Mouse (Mus musculus): Measurements from ENCODE around the gene Col1a1.

Col1a1 gene

DNA sequence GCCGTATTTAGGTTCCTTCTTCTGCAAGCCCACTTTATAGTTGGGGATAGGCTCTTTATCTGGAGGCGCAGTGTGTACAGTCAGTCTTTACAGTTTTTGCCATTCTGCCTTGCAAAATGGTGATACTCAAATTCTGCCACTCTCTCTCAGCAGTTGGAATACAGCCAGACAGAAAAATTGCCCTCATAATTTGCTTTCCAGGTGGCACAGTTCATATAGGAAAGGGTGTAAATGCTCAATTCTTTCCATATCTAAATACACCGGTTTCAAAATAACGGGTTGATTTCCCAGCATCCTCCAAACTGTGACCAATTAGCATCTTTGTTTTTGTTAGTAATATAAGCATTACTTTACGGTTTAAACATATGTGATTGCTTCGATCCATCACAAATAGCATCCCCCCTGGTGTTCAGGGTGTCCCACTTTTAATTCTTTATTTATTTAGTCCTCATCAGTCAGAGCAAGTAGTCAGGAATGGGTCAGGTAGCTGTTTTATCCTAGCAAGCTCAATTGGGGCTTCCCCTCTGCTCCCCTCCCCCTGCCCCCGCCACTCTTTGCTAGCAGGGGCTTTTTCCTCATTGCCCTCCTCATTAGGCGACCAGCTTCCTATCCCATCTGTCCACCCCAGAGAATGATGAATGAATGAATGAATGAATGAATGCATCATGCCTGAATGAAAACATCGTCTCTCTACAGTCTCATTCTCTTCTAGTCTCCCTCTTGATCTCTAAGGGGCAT, 42.3 kb downstream of the Col1a1 start:
- DNase-seq = no peak

DNA sequence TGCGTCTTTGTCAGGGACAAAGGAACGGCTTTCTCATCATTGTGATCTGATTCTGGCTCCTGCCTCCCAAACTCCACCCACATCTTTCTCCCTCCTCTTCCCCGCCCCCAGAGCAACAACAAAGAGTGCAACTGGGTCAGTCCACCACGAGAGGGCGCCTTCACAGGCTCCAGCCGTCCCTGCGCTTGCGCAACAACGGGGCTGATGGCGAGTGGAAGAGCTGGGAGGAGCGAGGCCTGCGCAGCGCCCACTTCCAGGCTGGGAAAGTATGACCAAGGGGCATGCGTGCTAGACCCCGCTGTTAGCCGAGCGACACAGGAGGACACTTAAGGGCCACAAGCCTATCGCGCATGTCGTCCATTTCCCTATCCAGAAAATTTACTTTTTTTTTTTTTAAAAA, 42.9 kb downstream of the Col1a1 start:
- DNase-seq = peak; percentile 95

DNA sequence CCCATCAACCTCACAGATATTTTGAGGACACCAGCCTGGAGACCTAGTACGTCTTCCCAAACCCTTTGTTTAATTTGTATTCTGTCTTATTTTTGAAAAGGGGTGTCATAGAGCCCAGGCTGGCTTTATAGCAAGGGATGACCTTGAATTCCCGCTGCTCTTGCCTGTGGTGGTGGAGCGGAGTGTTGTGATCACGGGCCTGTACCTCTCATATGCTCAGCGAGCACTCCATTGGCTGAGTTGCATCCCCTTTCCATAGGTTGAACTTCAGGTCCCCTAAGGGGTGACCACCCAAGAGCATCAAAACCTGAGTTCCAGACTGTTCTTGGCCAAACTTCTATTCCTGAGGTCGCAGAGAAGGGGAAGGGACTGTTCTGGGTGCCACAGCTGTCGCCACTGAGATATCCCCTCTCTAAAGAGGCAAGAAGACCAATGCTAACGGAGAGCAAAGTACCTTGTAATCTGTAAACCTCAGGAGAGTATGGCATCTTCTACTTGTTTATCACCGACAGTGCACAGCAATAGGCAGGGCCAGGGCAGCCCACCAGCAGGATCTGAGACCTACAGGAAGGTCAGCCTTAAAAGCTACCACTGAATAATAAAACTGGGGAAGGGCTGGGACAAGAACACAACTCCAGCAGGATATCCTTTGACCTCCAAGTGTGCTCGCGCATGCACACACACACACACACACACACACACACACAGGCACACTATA, 43.6 kb downstream of the Col1a1 start:
- DNase-seq = no peak

DNA sequence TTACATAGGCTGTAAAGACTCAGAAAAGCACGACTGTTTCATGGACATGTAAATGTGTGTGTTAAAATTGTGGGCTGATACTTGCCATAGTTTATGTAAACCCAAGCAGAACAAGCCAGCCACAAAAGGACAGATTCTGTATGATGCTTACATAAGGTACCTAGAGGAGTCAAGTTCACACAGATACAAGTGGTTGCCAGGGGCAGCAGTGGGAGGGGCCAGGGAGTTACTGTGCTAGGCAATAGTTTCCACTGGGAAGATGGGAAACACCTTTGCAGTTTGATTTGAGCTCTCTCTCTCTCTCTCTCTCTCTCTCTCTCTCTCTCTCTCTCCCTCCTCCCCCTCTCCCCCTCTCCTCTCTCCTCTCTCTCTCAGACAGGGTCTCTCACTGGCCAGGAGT, 49.1 kb downstream of the Col1a1 start:
- no peak for DNase-seq

DNA sequence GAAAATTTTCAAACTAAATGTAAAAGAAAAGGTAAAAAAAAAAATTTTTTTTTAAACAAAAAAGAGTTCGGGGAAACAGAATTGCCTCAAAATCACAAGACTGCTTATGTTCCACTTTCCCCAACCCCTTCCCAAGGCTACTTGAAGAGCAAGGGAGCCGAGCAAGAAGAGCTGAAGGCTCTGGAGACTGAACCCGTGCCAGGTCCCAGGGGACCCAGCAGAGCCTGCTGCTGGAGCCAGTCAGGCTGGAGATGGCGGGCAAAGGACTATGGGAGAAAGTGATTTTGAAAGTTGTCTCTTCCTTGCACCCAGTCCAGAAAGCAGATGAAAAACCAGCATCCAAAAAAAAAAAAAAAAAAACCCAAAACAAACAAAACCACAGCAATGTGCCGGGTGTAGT, 49.8 kb downstream of the Col1a1 start:
- no peak for DNase-seq

DNA sequence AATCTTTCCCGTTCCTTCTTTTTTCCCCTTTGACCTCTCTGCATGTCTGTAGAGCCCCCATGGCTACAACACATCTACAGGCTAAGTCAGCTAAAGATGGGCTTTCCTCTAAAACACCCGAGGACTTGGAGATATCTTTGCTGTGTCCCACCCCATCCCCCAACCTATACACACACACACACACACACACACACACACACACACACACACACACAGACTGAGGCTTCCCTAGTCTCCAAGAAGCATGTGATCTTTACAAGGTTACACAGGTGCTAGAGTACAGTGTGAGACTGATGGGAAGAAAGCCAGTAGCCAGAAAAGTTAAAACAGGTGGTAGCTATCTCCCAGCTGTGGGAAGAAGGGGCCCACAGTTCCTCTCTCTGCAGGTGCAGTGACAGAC, 50.4 kb downstream of the Col1a1 start:
- DNase-seq = no peak

DNA sequence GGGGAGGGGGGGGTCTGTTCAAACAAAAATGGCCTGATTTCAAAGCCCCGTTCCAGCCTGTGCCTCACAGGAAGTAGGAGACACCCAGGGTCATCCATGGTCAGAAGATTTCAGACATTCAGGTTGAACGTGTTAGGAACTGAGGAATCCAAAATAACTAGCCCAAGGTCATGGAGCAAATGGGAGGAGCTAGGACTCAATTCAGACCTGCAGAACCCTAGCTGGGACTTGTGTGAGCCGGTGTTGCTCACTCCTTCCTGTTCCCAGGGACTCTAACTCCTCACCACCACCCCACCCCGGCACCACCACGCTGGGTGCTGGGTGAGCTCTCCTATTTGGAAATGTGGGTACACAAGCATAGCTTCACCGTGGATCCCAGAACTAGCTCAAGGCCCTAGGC, 51.3 kb downstream of the Col1a1 start:
- DNase-seq = no peak

DNA sequence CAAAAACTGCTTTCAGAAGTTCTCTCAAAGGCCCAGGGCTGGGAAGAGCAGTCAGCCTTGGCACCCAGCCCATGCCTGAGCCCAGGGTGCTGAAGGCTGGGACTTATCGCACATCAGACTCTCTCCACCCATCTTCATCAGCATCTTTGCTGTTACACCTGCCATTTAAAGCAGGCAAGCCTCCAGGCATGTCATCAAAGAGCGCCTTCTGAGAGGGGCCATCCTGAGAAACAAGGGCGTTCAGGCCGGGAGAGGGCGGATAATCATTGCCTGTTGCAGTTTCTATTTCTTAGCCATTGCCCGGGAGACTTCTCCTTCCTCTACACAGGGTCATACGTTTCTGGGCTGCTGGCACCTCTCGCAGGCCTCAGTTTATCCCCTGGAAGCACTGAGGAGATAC, 51.8 kb downstream of the Col1a1 start:
- no peak for DNase-seq

DNA sequence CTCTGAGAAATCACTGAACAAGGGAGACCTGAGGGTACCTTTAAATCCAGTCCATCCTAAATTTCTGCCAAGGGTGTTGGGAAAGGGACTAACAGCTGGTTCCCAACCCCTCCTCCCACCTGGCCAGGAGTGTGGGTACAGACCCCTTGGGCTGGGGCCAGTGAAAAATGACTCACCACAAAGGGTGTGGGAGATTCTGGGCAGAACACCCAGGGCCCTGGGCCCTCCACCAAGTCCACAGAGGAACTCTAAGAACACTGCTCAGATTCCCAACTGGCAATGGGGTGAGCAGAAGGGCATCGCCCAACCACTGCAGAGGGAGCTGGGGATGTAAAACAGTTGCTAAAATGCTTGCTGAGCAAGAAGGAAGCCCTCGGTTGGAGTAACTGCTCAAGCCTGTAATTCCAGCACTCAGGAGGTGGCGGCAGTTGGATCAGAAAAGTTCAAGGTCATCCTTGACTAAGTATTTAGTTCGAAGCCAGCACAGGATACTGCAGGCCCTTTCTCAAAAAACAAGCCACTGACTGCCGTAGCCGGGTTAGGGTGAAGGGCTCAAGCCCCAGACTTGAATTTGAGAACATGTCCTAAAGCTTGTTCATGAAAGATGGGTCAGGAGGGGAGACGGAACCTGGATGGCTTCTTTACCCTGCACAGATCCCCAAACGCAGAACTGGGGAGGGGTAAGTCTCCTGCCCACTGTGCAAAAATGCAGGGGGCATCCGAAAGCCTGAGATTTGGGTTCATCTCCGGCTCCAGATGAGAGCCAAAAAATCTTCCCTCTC, 52.9 kb downstream of the Col1a1 start:
- peak; percentile 26 for DNase-seq

DNA sequence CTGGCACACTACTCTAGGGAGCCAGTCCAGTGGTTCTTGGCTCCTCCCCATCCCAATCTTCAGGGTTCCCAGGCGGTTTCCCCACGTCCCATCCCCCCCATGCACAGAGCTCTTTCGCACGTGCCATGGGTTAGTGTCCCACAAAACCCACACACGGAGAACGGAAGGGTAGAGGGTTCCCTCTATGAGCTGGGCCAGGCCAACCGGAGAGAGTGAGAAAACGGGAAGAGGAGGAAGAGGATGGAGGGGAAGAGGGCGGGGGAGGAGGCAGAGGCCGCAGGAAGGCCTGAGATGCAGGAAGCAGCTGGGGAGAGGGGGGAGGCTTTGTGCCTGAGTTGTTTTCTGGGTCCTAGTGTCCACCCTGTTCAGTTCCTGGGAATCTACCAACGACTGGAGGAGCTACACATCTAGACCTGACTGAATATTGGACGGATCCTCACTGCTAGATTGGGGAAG, 53.6 kb downstream of the Col1a1 start:
- peak; percentile 82 for DNase-seq

DNA sequence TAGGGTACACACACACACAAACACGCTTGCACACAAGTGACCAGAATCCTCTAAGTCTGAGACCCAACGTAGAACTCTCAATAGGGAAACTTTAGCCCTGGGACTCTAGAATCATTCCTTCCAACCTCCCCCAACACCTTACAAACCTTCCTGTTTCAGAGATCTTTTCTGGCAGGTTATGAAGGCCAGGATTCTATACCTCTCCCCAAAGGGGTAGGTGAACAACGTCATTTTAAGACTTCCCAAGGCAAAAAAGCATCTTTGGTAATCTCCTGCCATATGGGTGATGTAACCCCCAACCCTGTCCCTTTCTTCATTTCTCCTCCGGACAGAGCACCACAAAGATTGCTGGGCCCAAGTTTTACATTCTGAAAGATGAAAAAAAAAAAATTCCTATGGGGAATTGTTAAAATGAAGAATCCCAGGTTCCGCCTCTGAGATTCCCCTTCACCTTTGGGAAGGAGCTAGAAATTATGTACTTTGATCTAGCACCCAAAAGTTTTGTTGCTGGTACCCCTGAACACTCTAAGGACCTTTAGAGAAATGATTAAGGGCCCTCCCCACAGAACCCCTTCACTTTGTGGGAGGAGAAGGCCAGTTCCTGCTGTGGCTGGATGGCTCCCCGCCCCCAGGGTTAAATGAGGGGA, 54.2 kb downstream of the Col1a1 start:
- DNase-seq = no peak

DNA sequence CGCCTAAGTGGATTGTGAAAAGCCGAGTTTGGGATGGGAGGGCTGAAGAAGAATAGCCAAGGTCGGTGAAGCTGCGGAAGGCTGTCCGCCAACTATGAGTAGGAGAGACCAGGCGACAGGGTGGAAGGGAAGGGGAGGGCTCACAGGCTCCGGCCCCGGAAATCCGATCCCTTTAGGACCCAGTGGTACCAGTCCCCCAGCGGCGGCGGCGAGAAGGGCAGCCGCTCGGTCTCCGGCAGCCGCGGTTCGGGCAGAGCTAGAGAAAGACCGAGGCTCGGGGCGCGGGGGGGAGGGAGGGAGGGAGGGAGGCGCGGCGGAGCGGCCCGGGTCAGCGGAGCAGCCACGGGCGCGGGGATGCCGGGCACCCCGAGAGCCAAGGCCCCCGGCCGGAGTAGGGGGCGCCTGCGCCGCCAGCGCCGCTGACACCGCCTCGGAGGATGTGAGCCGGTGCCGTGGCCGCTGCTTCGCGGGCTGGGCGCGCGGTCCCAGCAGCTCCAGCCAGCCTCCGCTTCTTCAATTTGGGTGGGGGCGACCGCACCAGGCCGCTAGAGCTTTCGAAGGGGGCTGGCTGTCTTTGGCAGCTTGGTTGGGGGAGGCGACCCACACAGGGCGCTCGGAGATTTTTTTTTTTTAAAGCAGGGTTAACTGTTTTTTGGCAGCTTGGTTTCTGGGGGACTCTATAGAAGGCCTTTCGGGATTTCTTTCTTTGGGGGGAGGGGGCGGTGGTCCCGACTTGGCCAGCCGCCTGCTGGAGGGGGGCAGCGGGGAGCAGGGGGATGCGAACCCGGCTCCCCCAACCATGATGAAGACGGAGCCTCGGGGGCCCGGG, 54.9 kb downstream of the Col1a1 start, which contains the start of gene Ppp1r9b:
Gene Ppp1r9b (plus strand): TSS at position 287 of the 829 bp plus-strand sequence.
- peak; percentile 94 for DNase-seq

DNA sequence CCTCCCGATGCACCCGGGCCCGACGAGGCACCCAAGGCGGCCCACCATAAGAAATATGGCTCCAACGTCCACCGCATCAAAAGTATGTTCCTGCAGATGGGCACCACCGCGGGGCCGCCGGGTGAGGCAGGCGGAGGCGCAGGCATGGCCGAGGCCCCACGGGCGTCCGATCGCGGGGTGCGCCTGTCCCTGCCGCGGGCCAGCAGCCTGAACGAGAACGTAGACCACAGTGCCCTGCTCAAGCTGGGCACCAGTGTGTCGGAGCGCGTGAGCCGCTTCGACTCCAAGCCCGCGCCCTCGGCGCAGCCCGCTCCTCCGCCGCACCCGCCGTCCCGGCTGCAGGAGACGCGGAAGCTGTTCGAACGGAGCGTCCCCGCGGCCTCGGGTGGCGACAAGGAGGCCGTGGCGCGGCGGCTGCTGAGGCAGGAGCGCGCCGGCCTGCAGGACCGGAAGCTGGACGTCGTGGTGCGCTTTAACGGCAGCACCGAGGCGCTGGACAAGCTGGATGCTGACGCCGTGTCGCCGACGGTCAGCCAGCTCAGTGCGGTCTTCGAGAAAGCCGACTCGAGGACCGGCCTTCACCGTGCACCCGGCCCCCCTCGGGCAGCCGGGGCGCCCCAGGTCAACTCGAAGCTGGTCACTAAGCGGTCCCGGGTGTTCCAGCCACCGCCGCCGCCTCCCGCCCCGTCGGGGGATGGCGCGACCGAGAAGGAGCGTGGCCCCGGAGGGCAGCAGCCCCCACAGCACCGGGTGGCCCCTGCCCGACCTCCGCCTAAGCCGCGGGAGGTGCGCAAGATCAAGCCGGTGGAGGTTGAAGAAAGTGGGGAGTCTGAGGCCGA, 55.8 kb downstream of the Col1a1 start:
- peak; percentile 66 for DNase-seq

DNA sequence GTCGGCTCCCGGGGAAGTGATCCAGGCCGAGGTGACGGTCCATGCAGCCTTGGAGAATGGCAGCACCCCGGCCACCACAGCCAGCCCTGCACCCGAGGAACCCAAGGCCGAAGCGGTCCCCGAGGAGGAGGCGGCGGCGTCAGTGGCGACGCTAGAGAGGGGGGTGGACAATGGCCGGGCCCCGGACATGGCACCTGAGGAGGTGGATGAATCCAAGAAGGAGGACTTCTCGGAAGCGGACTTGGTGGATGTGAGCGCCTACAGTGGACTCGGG, 56.4 kb downstream of the Col1a1 start:
- peak; percentile 33 for DNase-seq

DNA sequence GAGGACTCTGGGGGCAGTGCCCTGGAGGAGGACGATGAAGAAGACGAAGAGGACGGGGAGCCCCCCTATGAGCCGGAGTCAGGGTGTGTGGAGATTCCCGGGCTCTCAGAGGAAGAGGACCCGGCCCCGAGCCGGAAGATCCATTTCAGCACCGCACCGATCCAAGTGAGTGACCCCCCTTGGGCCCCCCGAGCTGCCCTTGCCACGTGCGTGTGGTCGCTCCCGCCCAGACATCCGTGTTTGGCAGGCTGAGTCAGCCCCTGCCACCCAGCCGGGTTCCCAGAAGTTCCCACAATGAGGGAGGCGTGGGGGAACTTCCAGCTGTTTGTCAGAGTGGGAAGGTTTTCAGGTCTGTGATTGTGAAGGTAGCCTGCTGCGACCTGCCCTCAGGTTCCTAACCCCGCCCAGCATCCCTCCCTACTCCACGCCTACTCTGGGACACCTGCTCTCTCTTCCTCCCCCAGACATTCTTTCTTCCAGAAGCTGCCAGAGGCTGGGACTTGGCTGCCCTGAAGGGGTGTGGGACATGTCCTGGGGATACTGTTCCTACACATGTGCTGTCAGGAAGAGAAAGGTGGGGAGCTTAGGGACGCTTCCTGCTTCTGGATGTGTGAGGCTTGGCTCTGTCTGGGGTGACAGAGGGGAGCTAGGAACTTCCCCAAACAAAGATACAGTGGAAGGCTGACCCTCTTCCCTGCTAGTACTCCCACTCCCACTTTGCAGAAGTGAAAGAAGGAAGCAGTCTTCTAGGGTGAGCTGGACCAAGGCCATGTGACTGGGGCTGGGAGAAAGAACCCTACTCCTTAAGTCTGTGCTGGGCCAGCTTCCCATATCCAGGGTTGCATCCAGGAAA, 57.0 kb downstream of the Col1a1 start:
- peak; percentile 67 for DNase-seq

DNA sequence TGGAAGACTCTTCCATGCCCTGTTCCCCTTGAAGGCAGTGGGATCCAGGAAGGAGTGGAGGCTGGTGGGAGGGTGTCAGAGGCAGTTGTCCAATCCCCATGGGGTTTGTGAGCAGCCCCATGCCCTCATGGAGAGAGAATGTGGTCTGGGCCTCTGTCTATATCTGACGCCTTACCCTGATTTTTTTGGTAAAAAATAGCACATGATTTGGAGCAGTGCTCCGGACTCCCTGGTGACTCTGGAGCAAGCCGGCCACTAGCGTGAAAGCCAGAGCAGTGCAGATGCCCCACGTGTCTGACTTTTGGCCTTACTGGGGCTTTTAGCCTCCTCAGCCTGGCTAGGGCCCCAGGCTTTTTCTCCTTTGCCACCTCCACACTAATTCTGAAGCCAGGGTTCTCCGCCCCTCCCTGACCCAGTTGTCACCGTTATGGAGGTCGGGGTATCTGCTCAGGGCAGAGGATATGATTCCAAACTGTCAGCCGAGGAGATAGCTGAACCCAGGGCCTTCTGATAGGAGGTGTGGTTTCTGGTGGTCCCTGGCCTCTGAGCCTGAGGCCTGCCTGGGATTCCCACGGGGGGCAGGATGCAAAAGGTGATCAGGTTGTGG, 58.3 kb downstream of the Col1a1 start:
- DNase-seq = no peak

DNA sequence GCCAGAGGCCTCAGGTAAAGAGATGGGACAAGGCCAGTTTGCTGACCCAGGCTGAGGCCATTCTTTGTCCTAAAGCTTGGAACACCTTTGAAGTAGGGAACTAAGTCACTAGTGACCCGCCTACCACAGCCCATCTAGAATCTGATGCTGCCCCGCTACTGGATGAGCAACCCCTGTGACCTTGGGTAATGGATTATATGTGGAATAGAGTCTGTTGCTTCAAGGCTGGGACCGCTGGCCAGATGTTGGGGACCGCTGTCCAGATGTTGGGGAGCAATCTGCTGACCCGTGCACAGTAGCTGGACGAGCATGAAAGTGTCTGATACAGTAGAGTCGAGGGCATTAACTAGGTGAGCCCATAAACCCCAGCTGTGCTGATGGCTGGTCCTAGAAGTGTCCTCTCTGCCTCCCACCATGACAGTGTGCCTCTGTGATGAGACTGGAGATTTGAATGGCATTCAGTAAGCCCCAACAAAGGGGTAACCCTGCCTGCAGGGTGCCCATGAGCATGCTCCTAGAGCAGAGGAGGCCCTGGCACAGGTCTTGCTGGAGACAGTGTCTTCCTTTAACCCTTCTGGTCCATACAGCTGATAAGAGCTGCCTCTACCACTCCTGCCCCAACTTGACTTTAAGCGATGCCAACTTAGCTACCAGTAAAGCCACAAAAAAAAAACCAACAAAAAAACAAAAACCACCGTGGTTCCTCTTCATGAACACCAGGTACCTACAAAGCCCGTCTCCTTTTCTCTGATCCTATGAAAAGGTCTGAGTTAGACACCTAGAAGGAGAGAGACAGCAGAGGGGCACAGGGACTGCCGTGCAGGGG, 59.1 kb downstream of the Col1a1 start:
- no peak for DNase-seq

DNA sequence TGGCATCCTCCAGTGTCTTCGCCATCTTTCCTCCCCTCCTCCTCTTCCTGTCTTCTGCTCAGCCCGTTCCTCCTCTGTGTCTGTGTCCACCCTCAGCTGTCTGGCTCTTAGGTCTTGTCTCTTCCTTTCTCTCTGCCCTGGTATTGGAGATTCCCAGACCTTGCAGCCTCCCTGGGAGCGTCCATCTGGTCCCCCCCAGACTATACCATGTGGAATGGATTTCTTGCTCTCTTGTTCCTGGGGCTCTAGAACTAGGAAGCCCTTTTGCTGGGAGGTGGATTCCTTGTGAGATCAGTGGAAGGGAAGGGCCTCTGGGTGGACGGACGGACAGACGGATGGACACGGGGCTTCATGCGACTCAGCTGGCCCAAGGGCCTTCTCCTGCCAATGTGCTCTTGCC, 60.1 kb downstream of the Col1a1 start:
- no peak for DNase-seq

DNA sequence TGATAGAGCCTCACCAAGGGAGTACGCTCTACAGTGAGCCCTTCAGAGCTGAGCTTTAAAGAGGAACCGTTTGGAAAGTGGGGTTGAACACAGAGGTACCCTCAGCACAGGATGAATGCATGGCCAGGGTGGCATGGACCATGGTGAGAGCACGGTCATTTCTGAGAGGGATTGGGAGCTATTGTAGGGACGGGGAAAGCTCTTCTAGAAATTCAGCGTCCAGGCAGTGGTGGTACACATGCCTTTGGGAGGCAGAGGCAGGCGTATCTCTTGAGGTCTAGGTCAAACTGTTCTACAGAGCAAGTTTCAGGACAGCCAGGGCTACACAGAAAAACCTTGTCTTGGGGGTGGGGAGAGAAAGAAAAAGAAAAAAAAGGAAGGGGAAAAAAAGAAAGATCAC, 61.0 kb downstream of the Col1a1 start:
- no peak for DNase-seq

All from kidney, adult 18-20 months (tissue).